Mouse (Mus musculus): ENCODE measurements around the gene Grasp. TPM values are rescaled to one million over a fixed set of nuclear protein-coding genes. Genes with fewer than 3 reads are reported as not detected.

The Grasp gene
- polyA plus RNA-seq, 1 experiment from 2014 or later = 5.0 TPM

DNA sequence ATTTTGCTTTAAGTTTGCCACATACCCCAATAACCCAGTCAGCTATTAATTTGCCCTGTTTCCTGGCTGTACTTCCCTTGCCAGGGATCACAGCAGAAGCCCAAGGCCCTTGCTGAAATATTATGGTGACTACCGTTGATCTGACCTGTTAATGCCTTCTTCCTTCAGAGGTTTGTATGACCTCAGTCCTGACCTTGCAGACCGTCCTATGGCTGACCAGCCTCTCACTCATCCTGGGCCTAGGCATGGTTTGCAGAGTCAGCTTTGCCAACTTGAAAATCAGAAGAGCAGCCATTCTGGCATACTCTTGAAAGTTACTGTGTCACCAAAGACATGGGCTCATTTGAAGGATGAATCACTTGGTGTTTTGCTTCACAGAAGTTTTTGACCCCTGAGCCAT lies 8.9 kb upstream of the Grasp start:
- no peaks in the 10 kb centered on the region for H3K4me1 ChIP-seq (ENCODE audit: control insufficient read depth, insufficient read depth, low read length)
- H3K9me3 ChIP-seq (ENCODE audit: control insufficient read depth, low read length) = no peaks in the 10 kb centered on the region
- no peak overlapping the region for H3K4me3 ChIP-seq (ENCODE audit: low read length)
- H3K9ac ChIP-seq (ENCODE audit: low read depth, low read length) = no peak overlapping the region
- no peak for ATAC-seq (ENCODE audit: low FRiP score, low TSS enrichment)
- no peak overlapping the region for H3K4me2 ChIP-seq (replicated peaks; ENCODE audit: low read depth, low read length)
- peaks cover 31% of the 10 kb centered on the region for H3K36me3 ChIP-seq (ENCODE audit: control insufficient read depth, insufficient read depth, low read length)
- WGBS = 64% methylated on average over 2 of the region's 2 CpGs
- H3K27ac ChIP-seq (ENCODE audit: low read depth, low read length) = no peak overlapping the region
- no peaks in the 10 kb centered on the region for H3K27me3 ChIP-seq (ENCODE audit: control insufficient read depth, insufficient read depth, low read length)

DNA sequence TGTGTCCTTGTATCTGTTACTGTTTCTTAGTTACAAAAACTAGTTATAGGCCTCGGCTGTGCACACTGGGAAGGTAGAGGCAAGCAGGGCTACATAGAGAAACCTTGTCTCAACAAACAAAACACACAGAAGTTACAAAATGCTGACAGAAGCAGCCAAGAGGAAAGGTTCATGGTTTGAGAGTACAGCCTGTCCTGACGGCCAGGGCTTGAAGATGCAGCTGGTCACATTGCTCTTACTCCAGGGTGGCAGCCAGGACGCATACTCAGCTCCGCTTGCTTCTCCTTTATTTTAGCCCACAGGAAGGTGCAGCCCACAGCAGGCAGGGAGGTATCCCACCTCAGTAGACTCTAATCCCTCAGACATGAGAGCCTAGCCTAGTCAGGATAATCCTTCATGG lies 8.0 kb upstream of the Grasp start:
- Histone ChIP-seq H3K27me3 (ENCODE audit: control insufficient read depth, insufficient read depth, low read length) (no peaks in the 10 kb centered on the region), H3K4me3 (ENCODE audit: low read length) (no peak overlapping the region), H3K27ac (ENCODE audit: low read depth, low read length) (no peak overlapping the region), H3K36me3 (ENCODE audit: control insufficient read depth, insufficient read depth, low read length) (peaks cover 22% of the 10 kb centered on the region), H3K4me2 (replicated peaks; ENCODE audit: low read depth, low read length) (no peak overlapping the region), H3K9ac (ENCODE audit: low read depth, low read length) (no peak overlapping the region), H3K4me1 (ENCODE audit: control insufficient read depth, insufficient read depth, low read length) (peaks cover 6% of the 10 kb centered on the region; the same call in 1 of the 2 replicates), H3K9me3 (ENCODE audit: control insufficient read depth, low read length) (no peaks in the 10 kb centered on the region)
- 79% methylated on average over 4 of the region's 4 CpGs for WGBS
- ATAC-seq (ENCODE audit: low FRiP score, low TSS enrichment) = no peak

GRCm38 (mm10) chr15:101220905-101221297 lies 3.1 kb upstream of the Grasp start:
- Histone ChIP-seq H3K27me3 (ENCODE audit: control insufficient read depth, insufficient read depth, low read length) (peaks cover 18% of the 10 kb centered on the region), H3K9ac (ENCODE audit: low read depth, low read length) (no peak overlapping the region), H3K27ac (ENCODE audit: low read depth, low read length) (no peak overlapping the region; the same call in 1 of the 2 replicates), H3K9me3 (ENCODE audit: control insufficient read depth, low read length) (no peaks in the 10 kb centered on the region), H3K4me1 (ENCODE audit: control insufficient read depth, insufficient read depth, low read length) (peaks cover 33% of the 10 kb centered on the region), H3K4me3 (ENCODE audit: low read length) (no peak overlapping the region), H3K4me2 (replicated peaks; ENCODE audit: low read depth, low read length) (no peak overlapping the region), H3K36me3 (ENCODE audit: control insufficient read depth, insufficient read depth, low read length) (no peaks in the 10 kb centered on the region)
- no peak for ATAC-seq (ENCODE audit: low FRiP score, low TSS enrichment)
- WGBS = 10% methylated on average over 8 of the region's 8 CpGs

- ATAC-seq (ENCODE audit: low FRiP score, low TSS enrichment) = peak; percentile 59
- H3K9me3 ChIP-seq (ENCODE audit: control insufficient read depth, low read length) = no peaks in the 10 kb centered on the region
- H3K4me1 ChIP-seq (ENCODE audit: control insufficient read depth, insufficient read depth, low read length) = peaks cover 33% of the 10 kb centered on the region
- H3K36me3 ChIP-seq (ENCODE audit: control insufficient read depth, insufficient read depth, low read length) = no peaks in the 10 kb centered on the region
- H3K27me3 ChIP-seq (ENCODE audit: control insufficient read depth, insufficient read depth, low read length) = peaks cover 18% of the 10 kb centered on the region
- peak overlapping the region; percentile 16 for H3K4me3 ChIP-seq (ENCODE audit: low read length)
- 0 out of 2 replicates have a peak overlapping the region, but pooled peaks have one; percentile 20 for H3K9ac ChIP-seq (ENCODE audit: low read depth, low read length)
- WGBS = 2% methylated on average over 14 of the region's 14 CpGs
- H3K27ac ChIP-seq (ENCODE audit: low read depth, low read length) = no peak overlapping the region; the same call in 1 of the 2 replicates
- peak overlapping the region; percentile 47 for H3K4me2 ChIP-seq (replicated peaks; ENCODE audit: low read depth, low read length)
These were observed 2.5 kb upstream of the Grasp start for GRCm38 (mm10) chr15:101221298-101222104.

DNA sequence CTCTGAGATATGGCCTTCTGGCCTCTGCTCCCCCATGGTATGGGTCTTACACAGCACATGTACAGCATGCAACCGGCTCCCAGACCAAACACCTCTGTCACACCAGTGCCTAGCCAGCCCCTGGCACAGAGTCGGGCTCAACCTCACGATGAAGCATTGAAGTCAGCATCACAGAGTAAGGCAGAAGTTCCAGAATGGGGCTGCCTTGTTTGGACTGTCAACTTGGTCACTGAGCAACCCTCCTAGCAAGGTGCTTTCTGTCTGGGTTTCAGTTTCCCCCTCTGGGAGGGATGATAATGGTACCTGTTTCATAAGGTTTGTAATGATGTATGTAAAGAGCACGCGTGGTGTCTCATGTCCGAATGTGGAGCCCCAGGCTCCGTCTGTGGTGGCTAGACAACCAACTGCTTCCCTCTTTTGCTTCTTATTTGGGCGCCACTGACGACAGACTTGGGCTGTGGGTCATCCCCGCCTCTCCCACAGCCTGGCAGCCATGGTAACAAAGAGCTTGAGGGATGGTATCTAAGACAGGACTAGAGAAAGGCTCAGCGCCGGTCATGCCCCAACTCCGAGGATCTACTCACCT lies 998 bp upstream of the Grasp start:
- Histone ChIP-seq H3K36me3 (ENCODE audit: control insufficient read depth, insufficient read depth, low read length) (no peaks in the 10 kb centered on the region), H3K4me1 (ENCODE audit: control insufficient read depth, insufficient read depth, low read length) (peaks cover 34% of the 10 kb centered on the region), H3K27ac (ENCODE audit: low read depth, low read length) (no peak overlapping the region), H3K27me3 (ENCODE audit: control insufficient read depth, insufficient read depth, low read length) (peaks cover 18% of the 10 kb centered on the region), H3K4me3 (ENCODE audit: low read length) (no peak overlapping the region), H3K4me2 (replicated peaks; ENCODE audit: low read depth, low read length) (no peak overlapping the region), H3K9ac (ENCODE audit: low read depth, low read length) (no peak overlapping the region), H3K9me3 (ENCODE audit: control insufficient read depth, low read length) (no peaks in the 10 kb centered on the region)
- 51% methylated on average over 13 of the region's 13 CpGs for WGBS
- ATAC-seq (ENCODE audit: low FRiP score, low TSS enrichment) = no peak

DNA sequence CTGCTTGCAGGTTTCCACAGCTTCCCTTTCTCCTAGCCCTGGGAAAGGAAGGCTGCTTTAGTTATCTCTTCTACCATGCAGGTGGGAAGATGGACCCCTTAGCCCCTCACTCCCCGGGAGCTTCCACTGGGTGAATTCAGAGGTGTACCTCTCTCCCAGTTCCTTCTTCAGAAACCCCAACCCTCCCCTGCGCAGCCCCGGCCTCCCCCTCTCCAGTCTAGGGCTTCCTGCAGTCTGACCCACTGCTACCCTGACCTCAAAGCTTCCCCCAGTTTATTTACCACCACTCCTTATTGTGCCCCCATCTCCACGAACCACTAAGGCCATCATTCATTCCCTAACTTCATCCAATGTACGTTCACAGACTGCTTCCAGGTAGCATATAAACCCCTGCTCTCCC lies 392 bp upstream of the Grasp start:
- H3K9me3 ChIP-seq (ENCODE audit: control insufficient read depth, low read length) = no peaks in the 10 kb centered on the region
- no peaks in the 10 kb centered on the region for H3K36me3 ChIP-seq (ENCODE audit: control insufficient read depth, insufficient read depth, low read length)
- no peak for ATAC-seq (ENCODE audit: low FRiP score, low TSS enrichment)
- peaks cover 18% of the 10 kb centered on the region for H3K27me3 ChIP-seq (ENCODE audit: control insufficient read depth, insufficient read depth, low read length)
- H3K9ac ChIP-seq (ENCODE audit: low read depth, low read length) = peak overlapping the region; percentile 76; the same call in 1 of the 2 replicates
- H3K4me3 ChIP-seq (ENCODE audit: low read length) = peak overlapping the region; percentile 83
- 3% methylated on average over 5 of the region's 5 CpGs for WGBS
- H3K4me1 ChIP-seq (ENCODE audit: control insufficient read depth, insufficient read depth, low read length) = peaks cover 40% of the 10 kb centered on the region
- no peak overlapping the region for H3K27ac ChIP-seq (ENCODE audit: low read depth, low read length)
- peak overlapping the region; percentile 96 for H3K4me2 ChIP-seq (replicated peaks; ENCODE audit: low read depth, low read length)

- Histone ChIP-seq H3K27me3 (ENCODE audit: control insufficient read depth, insufficient read depth, low read length) (peaks cover 18% of the 10 kb centered on the region), H3K4me3 (ENCODE audit: low read length) (peak overlapping the region; percentile 83), H3K4me1 (ENCODE audit: control insufficient read depth, insufficient read depth, low read length) (peaks cover 40% of the 10 kb centered on the region), H3K27ac (ENCODE audit: low read depth, low read length) (peak overlapping the region; percentile 85), H3K36me3 (ENCODE audit: control insufficient read depth, insufficient read depth, low read length) (peaks cover 6% of the 10 kb centered on the region; the same call in 1 of the 2 replicates), H3K9me3 (ENCODE audit: control insufficient read depth, low read length) (no peaks in the 10 kb centered on the region), H3K4me2 (replicated peaks; ENCODE audit: low read depth, low read length) (peak overlapping the region; percentile 96), H3K9ac (ENCODE audit: low read depth, low read length) (peak overlapping the region; percentile 76)
- no peak for ATAC-seq (ENCODE audit: low FRiP score, low TSS enrichment)
- WGBS = 5% methylated on average over 14 of the region's 14 CpGs
These were observed 989 bp downstream of the Grasp start for GRCm38 (mm10) chr15:101224977-101225376.

DNA sequence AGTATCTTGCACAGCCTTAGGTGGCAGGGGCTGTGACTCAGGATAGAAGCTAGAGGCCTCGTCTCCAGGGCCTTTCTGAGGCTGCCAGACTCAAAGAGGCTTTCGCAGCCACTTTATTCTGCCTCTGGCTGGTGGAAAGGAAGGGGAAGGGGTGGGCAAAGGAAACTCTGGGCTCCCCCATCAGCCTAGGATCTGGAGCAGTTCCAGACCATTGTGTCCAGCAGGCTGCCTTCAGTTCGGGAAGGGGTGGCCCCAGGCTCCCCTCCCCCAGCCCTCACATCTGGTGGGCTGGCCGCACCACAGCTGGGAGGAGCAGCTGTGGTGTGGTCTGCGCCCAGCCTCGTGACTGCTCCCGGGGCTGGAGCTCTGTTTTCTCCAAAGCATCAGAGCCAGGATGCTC lies 4.0 kb downstream of the Grasp start:
- Histone ChIP-seq H3K4me2 (replicated peaks; ENCODE audit: low read depth, low read length) (peak overlapping the region; percentile 26), H3K4me3 (ENCODE audit: low read length) (no peak overlapping the region), H3K27me3 (ENCODE audit: control insufficient read depth, insufficient read depth, low read length) (peaks cover 12% of the 10 kb centered on the region), H3K9ac (ENCODE audit: low read depth, low read length) (peak overlapping the region; percentile 37; the same call in 1 of the 2 replicates), H3K27ac (ENCODE audit: low read depth, low read length) (peak overlapping the region; percentile 89), H3K36me3 (ENCODE audit: control insufficient read depth, insufficient read depth, low read length) (peaks cover 24% of the 10 kb centered on the region; the same call in 1 of the 2 replicates), H3K9me3 (ENCODE audit: control insufficient read depth, low read length) (no peaks in the 10 kb centered on the region), H3K4me1 (ENCODE audit: control insufficient read depth, insufficient read depth, low read length) (peaks cover 23% of the 10 kb centered on the region)
- WGBS = 10% methylated on average over 7 of the region's 7 CpGs
- ATAC-seq (ENCODE audit: low FRiP score, low TSS enrichment) = peak; percentile 60

Data from kidney, embryonic 14.5 days (tissue).